Mouse (Mus musculus) cortical plate, adult 2 months (tissue): ENCODE measurements at regions not wholly inside any gene's neighbourhood (a gene's known extent, or its start where the extent isn't known, plus 50 kb on each side); places are given as distances from the start of the nearest gene placed in this dataset.

Experiments
- CTCF ChIP-seq: fragments of 200-500 bp; IDR thresholded peaks from 2 replicates; pipeline ENCODE4 v1.5.1; 2011; ENCODE audit warnings: mild to moderate bottlenecking, control low read depth, low read length; ENCODE audit not compliant: insufficient read depth; ENCODE audit errors: extremely low read depth
- POLR2A ChIP-seq: fragments of 200-500 bp; IDR thresholded peaks from 2 replicates; pipeline ENCODE4 v1.6.1; 2011; ENCODE audit warnings: mild to moderate bottlenecking, low read length, control low read depth; ENCODE audit not compliant: insufficient read depth; ENCODE audit errors: extremely low read depth

- TF ChIP-seq CTCF = no peak
- TF ChIP-seq POLR2A = no peak
These were observed 86.2 kb upstream of the Ccnd1 start for GRCm38 (mm10) chr7:145026014-145026285.
